Mouse (Mus musculus) hindbrain, embryonic 11.5 days (tissue): ENCODE results near the gene Cntrl. TPM values are rescaled to one million over a fixed set of nuclear protein-coding genes. Genes with fewer than 3 reads are reported as not detected.

Source experiments
- ATAC-seq: fragments of 200-750 bp; cut with Nextera tagmentation; 2 replicates; pipeline ENCODE4 v1.8.0; 2017; ENCODE audit warnings: mild to moderate bottlenecking, moderate TSS enrichment, moderate library complexity; ENCODE audit not compliant: low FRiP score
- DNase-seq: peaks from one replicate; pipeline ENCODE4 v3.0.0-alpha.2; 2015; ENCODE audit warnings: low spot score
- H3K27ac ChIP-seq: fragments of 300-500 bp; sonication (generic); 2 replicates; pipeline ENCODE4 v1.5.1; 2014; ENCODE audit warnings: mild to moderate bottlenecking, low read depth, low read length
- H3K27me3 ChIP-seq: fragments of 300-500 bp; sonication (generic); 2 replicates; pipeline ENCODE4 v1.6.1; 2014; ENCODE audit warnings: mild to moderate bottlenecking, low read length, moderate library complexity, mixed read lengths; ENCODE audit not compliant: control insufficient read depth, insufficient read depth
- H3K36me3 ChIP-seq: fragments of 300-500 bp; sonication (generic); 2 replicates; pipeline ENCODE4 v1.6.1; 2014; ENCODE audit warnings: mild to moderate bottlenecking, low read length, moderate library complexity, mixed read lengths; ENCODE audit not compliant: control insufficient read depth, insufficient read depth
- H3K4me1 ChIP-seq: fragments of 300-500 bp; sonication (generic); replicated peaks from 2 replicates; pipeline ENCODE4 v1.6.1; 2014; ENCODE audit warnings: low read length, mixed read lengths; ENCODE audit not compliant: control insufficient read depth, insufficient read depth
- H3K4me2 ChIP-seq: fragments of 300-500 bp; sonication (generic); replicated peaks from 2 replicates; pipeline ENCODE4 v1.6.1; 2014; ENCODE audit warnings: mild to moderate bottlenecking, low read depth, low read length
- H3K4me3 ChIP-seq: fragments of 300-500 bp; sonication (generic); 2 replicates; pipeline ENCODE4 v1.5.1; 2014; ENCODE audit warnings: low read depth, low read length
- H3K9ac ChIP-seq: fragments of 300-500 bp; sonication (generic); 2 replicates; pipeline ENCODE4 v1.6.1; 2014; ENCODE audit warnings: low read depth, low read length
- H3K9me3 ChIP-seq: fragments of 300-500 bp; sonication (generic); 2 replicates; pipeline ENCODE4 v1.6.1; 2016; ENCODE audit warnings: low read length; ENCODE audit not compliant: control insufficient read depth
- WGBS: fragments of 180-500 bp; shearing (Covaris S2); extraction: QIAGEN DNeasy Blood & Tissue Kit; methylation state at CpG from one replicate; pipeline ENCODE4 v1.1.7; 2014; 5-methylcytosine and 5-hydroxymethylcytosine counted together
- polyA plus RNA-seq: library from polyadenylated mRNA; unstranded; fragments of >200 nt; fragmentation: Nextera tagmentation; extraction: Ambion mirVana; gene quantifications from 2 replicates; pipeline ENCODE4 v1.2.1, GENCODE M21; 2014

The Cntrl gene
- polyA plus RNA-seq, 1 experiment from 2014 or later = 38.6 TPM

- no peak overlapping the region for H3K27ac ChIP-seq
- no peaks in the 10 kb centered on the region for H3K36me3 ChIP-seq
- ATAC-seq (no peak), DNase-seq (no peak)
- H3K4me1 ChIP-seq = no peaks in the 10 kb centered on the region
- no peak overlapping the region for H3K4me2 ChIP-seq
- 83% methylated on average over 4 of the region's 4 CpGs for WGBS
- H3K9me3 ChIP-seq = no peaks in the 10 kb centered on the region
- H3K9ac ChIP-seq = no peak overlapping the region
- no peaks in the 10 kb centered on the region for H3K27me3 ChIP-seq
- H3K4me3 ChIP-seq = no peak overlapping the region
These were observed 39.0 kb upstream of the Cntrl start for GRCm38 (mm10) chr2:35070275-35070674.

- H3K9ac ChIP-seq = no peak overlapping the region
- ATAC-seq (no peak), DNase-seq (no peak)
- no peaks in the 10 kb centered on the region for H3K36me3 ChIP-seq
- no peaks in the 10 kb centered on the region for H3K9me3 ChIP-seq
- WGBS = 72% methylated on average over 2 of the region's 2 CpGs
- H3K27me3 ChIP-seq = no peaks in the 10 kb centered on the region
- H3K4me3 ChIP-seq = no peak overlapping the region
- no peak overlapping the region for H3K4me2 ChIP-seq
- H3K27ac ChIP-seq = no peak overlapping the region
- H3K4me1 ChIP-seq = no peaks in the 10 kb centered on the region
These were observed 36.7 kb upstream of the Cntrl start for GRCm38 (mm10) chr2:35072547-35072946.

GRCm38 (mm10) chr2:35074328-35074727 lies 35.0 kb upstream of the Cntrl start:
- H3K4me3 ChIP-seq = no peak overlapping the region
- no peak for ATAC-seq
- H3K9me3 ChIP-seq = no peaks in the 10 kb centered on the region
- DNase-seq = no peak
- H3K27me3 ChIP-seq = no peaks in the 10 kb centered on the region
- no peak overlapping the region for H3K9ac ChIP-seq
- 88% methylated on average over 3 of the region's 3 CpGs for WGBS
- no peaks in the 10 kb centered on the region for H3K36me3 ChIP-seq
- H3K27ac ChIP-seq = no peak overlapping the region
- H3K4me1 ChIP-seq = no peaks in the 10 kb centered on the region
- H3K4me2 ChIP-seq = no peak overlapping the region

- no peak overlapping the region for H3K27ac ChIP-seq
- no peaks in the 10 kb centered on the region for H3K9me3 ChIP-seq
- H3K27me3 ChIP-seq = no peaks in the 10 kb centered on the region
- no peak overlapping the region for H3K9ac ChIP-seq
- no peak overlapping the region for H3K4me2 ChIP-seq
- WGBS = 62% methylated on average over 6 of the region's 6 CpGs
- no peak overlapping the region for H3K4me3 ChIP-seq
- H3K4me1 ChIP-seq = no peaks in the 10 kb centered on the region
- ATAC-seq (no peak), DNase-seq (no peak)
- no peaks in the 10 kb centered on the region for H3K36me3 ChIP-seq
These were observed 30.1 kb upstream of the Cntrl start for GRCm38 (mm10) chr2:35079166-35079565.

- Histone ChIP-seq H3K27ac (no peak overlapping the region), H3K36me3 (no peaks in the 10 kb centered on the region), H3K4me3 (no peak overlapping the region), H3K9me3 (no peaks in the 10 kb centered on the region), H3K4me1 (no peaks in the 10 kb centered on the region), H3K4me2 (no peak overlapping the region), H3K27me3 (no peaks in the 10 kb centered on the region), H3K9ac (no peak overlapping the region)
- 78% methylated on average over 4 of the region's 4 CpGs for WGBS
- ATAC-seq = no peak
- no peak for DNase-seq
These were observed 21.9 kb upstream of the Cntrl start for GRCm38 (mm10) chr2:35087418-35087817.

GRCm38 (mm10) chr2:35100529-35100928 lies 8.8 kb upstream of the Cntrl start:
- H3K27ac ChIP-seq = no peak overlapping the region
- H3K4me1 ChIP-seq = no peaks in the 10 kb centered on the region
- H3K4me3 ChIP-seq = no peak overlapping the region
- DNase-seq = no peak
- WGBS = 85% methylated on average over 6 of the region's 6 CpGs
- H3K4me2 ChIP-seq = no peak overlapping the region
- H3K9me3 ChIP-seq = no peaks in the 10 kb centered on the region
- ATAC-seq = no peak
- no peaks in the 10 kb centered on the region for H3K27me3 ChIP-seq
- H3K36me3 ChIP-seq = no peaks in the 10 kb centered on the region
- H3K9ac ChIP-seq = no peak overlapping the region

GRCm38 (mm10) chr2:35101443-35101842 lies 7.8 kb upstream of the Cntrl start, which contains the start of gene AI182371:
Gene AI182371 (minus strand): TSS chr2:35101543.
- no peak for ATAC-seq
- Histone ChIP-seq H3K4me1 (no peaks in the 10 kb centered on the region), H3K27ac (no peak within 1 kb of the TSS), H3K36me3 (no peaks in the 10 kb centered on the region), H3K4me3 (no peak within 1 kb of the TSS), H3K9ac (no peak within 1 kb of the TSS), H3K9me3 (no peaks in the 10 kb centered on the region), H3K27me3 (no peaks in the 10 kb centered on the region), H3K4me2 (no peak within 1 kb of the TSS)
- WGBS = 93% methylated on average over 3 of the region's 3 CpGs
- no peak for DNase-seq

- DNase-seq (no peak), ATAC-seq (no peak)
- Histone ChIP-seq H3K9ac (no peak overlapping the region), H3K27me3 (no peaks in the 10 kb centered on the region), H3K9me3 (no peaks in the 10 kb centered on the region), H3K4me2 (no peak overlapping the region), H3K4me1 (no peaks in the 10 kb centered on the region), H3K4me3 (no peak overlapping the region), H3K36me3 (no peaks in the 10 kb centered on the region), H3K27ac (no peak overlapping the region)
These were observed 6.5 kb upstream of the Cntrl start for GRCm38 (mm10) chr2:35102777-35103176.

GRCm38 (mm10) chr2:35103558-35103957 lies 5.7 kb upstream of the Cntrl start:
- H3K9ac ChIP-seq = no peak overlapping the region
- no peaks in the 10 kb centered on the region for H3K9me3 ChIP-seq
- ATAC-seq = no peak
- no peaks in the 10 kb centered on the region for H3K36me3 ChIP-seq
- no peak overlapping the region for H3K4me2 ChIP-seq
- DNase-seq = no peak
- WGBS = 79% methylated on average over 5 of the region's 5 CpGs
- no peaks in the 10 kb centered on the region for H3K4me1 ChIP-seq
- no peak overlapping the region for H3K4me3 ChIP-seq
- no peaks in the 10 kb centered on the region for H3K27me3 ChIP-seq
- H3K27ac ChIP-seq = no peak overlapping the region
